Mouse (Mus musculus): ENCODE measurements around the gene Zcchc4. TPM values are rescaled to one million over a fixed set of nuclear protein-coding genes. Genes with fewer than 3 reads are reported as not detected.

Gene Zcchc4
- polyA plus RNA-seq, 1 experiment, result 5.3 TPM

DNA sequence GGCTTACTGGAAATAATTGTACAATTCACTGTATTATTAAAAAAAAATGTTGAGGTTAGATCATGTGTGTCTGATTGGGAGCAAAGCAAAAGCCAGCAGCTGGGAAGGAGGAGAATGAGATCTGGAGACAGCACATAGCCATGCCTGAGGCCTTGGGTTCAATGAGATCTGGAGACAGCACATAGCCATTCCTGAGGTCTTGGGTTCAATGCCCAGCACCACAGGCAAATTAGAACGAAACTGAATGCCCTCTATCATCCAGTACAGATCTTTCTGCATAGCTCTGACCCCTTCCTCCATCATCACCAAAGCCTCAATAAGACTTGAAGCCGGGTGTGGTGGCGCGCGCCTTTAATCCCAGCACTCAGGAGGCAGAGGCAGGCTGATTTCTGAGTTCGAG, 35.2 kb downstream of the Zcchc4 start:
- H3K4me2 ChIP-seq (ENCODE audit: low read depth), result no peak overlapping the region
- H3K27me3 ChIP-seq (ENCODE audit: control insufficient read depth, insufficient read depth, insufficient read length), result no peaks in the 10 kb centered on the region
- TF ChIP-seq CEBPB (IDR thresholded peaks at IDR 0.05; ENCODE audit: insufficient read depth, poor library complexity, severe bottlenecking) (no peak), MAX (IDR thresholded peaks at IDR 0.05; ENCODE audit: low read depth) (no peak), REST (IDR thresholded peaks at IDR 0.05; ENCODE audit: insufficient read depth, insufficient read length) (no peak), POLR2AphosphoS2 (IDR thresholded peaks at IDR 0.05; ENCODE audit: insufficient read length, low read depth) (no peak)
- H3K36me3 ChIP-seq (ENCODE audit: control insufficient read depth, insufficient read depth), result peaks cover 19% of the 10 kb centered on the region
- H3K79me2 ChIP-seq (ENCODE audit: control insufficient read depth, insufficient read depth), result no peaks in the 10 kb centered on the region
- no peak overlapping the region for H3ac ChIP-seq (ENCODE audit: control insufficient read depth, insufficient read length)
- no peak overlapping the region for H3K4me3 ChIP-seq

DNA sequence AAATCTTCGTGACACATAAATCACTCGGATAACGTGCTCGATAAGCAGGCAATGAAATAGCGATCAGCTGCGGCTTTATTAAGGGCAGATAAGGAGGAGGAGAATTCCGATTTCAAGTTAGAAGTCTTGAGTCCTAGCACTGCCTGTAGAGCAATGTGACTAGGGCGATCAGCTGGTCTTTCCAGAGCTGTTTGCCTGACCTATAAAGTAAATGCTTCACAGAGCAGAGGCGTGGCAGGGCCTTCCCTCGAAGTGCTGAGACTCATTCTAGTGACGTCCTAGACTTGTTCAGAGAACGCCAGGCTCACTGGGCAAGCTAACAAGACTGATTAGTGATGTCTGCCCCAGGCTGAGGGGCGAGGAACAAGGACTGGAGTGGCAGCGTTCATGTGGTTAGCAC, 35.8 kb downstream of the Zcchc4 start:
- no peak for TF ChIP-seq CEBPB (IDR thresholded peaks at IDR 0.05; ENCODE audit: insufficient read depth, poor library complexity, severe bottlenecking)
- no peak for TF ChIP-seq E2F4 (IDR thresholded peaks at IDR 0.05; ENCODE audit: insufficient read depth)
- TF ChIP-seq MYOD1 (IDR thresholded peaks at IDR 0.05; ENCODE audit: control insufficient read depth in 1 of 3, insufficient read length in 2 of 3, low read depth in 2 of 3), result no peak
- TF ChIP-seq MAX (IDR thresholded peaks at IDR 0.05; ENCODE audit: low read depth), result no peak
- no peak for TF ChIP-seq POLR2A (IDR thresholded peaks at IDR 0.05; ENCODE audit: insufficient read length, low read depth)
- H3K79me2 ChIP-seq (ENCODE audit: control insufficient read depth, insufficient read depth), result no peaks in the 10 kb centered on the region
- H3K36me3 ChIP-seq (ENCODE audit: control insufficient read depth, insufficient read depth), result peaks cover 21% of the 10 kb centered on the region
- H3ac ChIP-seq (ENCODE audit: control insufficient read depth, insufficient read length), result no peak overlapping the region
- H3K4me3 ChIP-seq, result no peak overlapping the region
- no peak overlapping the region for H3K4me2 ChIP-seq (ENCODE audit: low read depth)
- H3K27me3 ChIP-seq (ENCODE audit: control insufficient read depth, insufficient read depth, insufficient read length), result no peaks in the 10 kb centered on the region

DNA sequence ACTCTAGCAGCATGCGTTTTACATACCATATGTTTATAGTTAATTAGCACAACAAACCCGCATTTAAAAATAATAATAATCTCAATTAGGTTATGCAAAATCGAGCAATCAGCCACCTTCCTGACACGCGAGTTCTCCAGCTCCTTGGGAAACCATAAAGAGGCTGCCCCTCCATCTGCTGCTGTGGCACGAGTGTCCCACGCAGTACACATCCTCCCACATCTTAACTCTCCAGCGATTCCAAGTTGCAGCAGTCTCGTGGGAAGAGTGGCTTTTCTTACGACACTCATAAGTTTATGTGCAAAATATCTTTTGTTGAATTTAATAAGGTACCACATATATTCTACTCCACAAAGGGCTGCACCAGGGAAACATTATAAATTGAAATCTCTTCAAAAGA, 37.2 kb downstream of the Zcchc4 start:
- H3K27me3 ChIP-seq (ENCODE audit: control insufficient read depth, insufficient read depth, insufficient read length), result no peaks in the 10 kb centered on the region
- TF ChIP-seq USF1 (IDR thresholded peaks at IDR 0.05; ENCODE audit: low read depth), result no peak
- no peak for TF ChIP-seq SRF (IDR thresholded peaks at IDR 0.05; ENCODE audit: control insufficient read depth, insufficient read length, low read depth)
- no peak for TF ChIP-seq POLR2AphosphoS2 (IDR thresholded peaks at IDR 0.05; ENCODE audit: insufficient read length, low read depth)
- TF ChIP-seq TCF3 (IDR thresholded peaks at IDR 0.05; ENCODE audit: insufficient read length, low read depth), result no peak
- TF ChIP-seq CEBPB (IDR thresholded peaks at IDR 0.05; ENCODE audit: insufficient read depth, poor library complexity, severe bottlenecking), result no peak
- no peak for TF ChIP-seq POLR2A (IDR thresholded peaks at IDR 0.05; ENCODE audit: insufficient read length, low read depth)
- no peak for TF ChIP-seq MAX (IDR thresholded peaks at IDR 0.05; ENCODE audit: low read depth)
- TF ChIP-seq E2F4 (IDR thresholded peaks at IDR 0.05; ENCODE audit: insufficient read depth), result no peak
- TF ChIP-seq MYOD1 (IDR thresholded peaks at IDR 0.05; ENCODE audit: control insufficient read depth in 1 of 3, insufficient read length in 2 of 3, low read depth in 2 of 3), result no peak
- no peak for TF ChIP-seq REST (IDR thresholded peaks at IDR 0.05; ENCODE audit: insufficient read depth, insufficient read length)
- TF ChIP-seq MYOG (IDR thresholded peaks at IDR 0.05; ENCODE audit: control insufficient read depth in 1 of 3, insufficient read depth in 1 of 3, insufficient read length in 2 of 3, low read depth in 2 of 3), result no peak
- no peak for TF ChIP-seq TCF12 (IDR thresholded peaks at IDR 0.05; ENCODE audit: insufficient read depth, poor library complexity, severe bottlenecking)
- no peak overlapping the region for H3K4me2 ChIP-seq (ENCODE audit: low read depth)
- H3ac ChIP-seq (ENCODE audit: control insufficient read depth, insufficient read length), result no peak overlapping the region
- H3K36me3 ChIP-seq (ENCODE audit: control insufficient read depth, insufficient read depth), result peaks cover 26% of the 10 kb centered on the region
- no peak overlapping the region for H3K4me3 ChIP-seq
- H3K79me2 ChIP-seq (ENCODE audit: control insufficient read depth, insufficient read depth), result no peaks in the 10 kb centered on the region

- H3K4me3 ChIP-seq, result no peak overlapping the region
- no peaks in the 10 kb centered on the region for H3K27me3 ChIP-seq (ENCODE audit: control insufficient read depth, insufficient read depth, insufficient read length)
- peaks cover 20% of the 10 kb centered on the region for H3K36me3 ChIP-seq (ENCODE audit: control insufficient read depth, insufficient read depth)
- no peak overlapping the region for H3K4me2 ChIP-seq (ENCODE audit: low read depth)
- H3ac ChIP-seq (ENCODE audit: control insufficient read depth, insufficient read length), result no peak overlapping the region
- no peaks in the 10 kb centered on the region for H3K79me2 ChIP-seq (ENCODE audit: control insufficient read depth, insufficient read depth)
- TF ChIP-seq POLR2A (IDR thresholded peaks at IDR 0.05; ENCODE audit: insufficient read length, low read depth) (no peak), SRF (IDR thresholded peaks at IDR 0.05; ENCODE audit: control insufficient read depth, insufficient read length, low read depth) (no peak), MYOD1 (IDR thresholded peaks at IDR 0.05; ENCODE audit: control insufficient read depth in 1 of 3, insufficient read length in 2 of 3, low read depth in 2 of 3) (no peak), E2F4 (IDR thresholded peaks at IDR 0.05; ENCODE audit: insufficient read depth) (no peak), CEBPB (IDR thresholded peaks at IDR 0.05; ENCODE audit: insufficient read depth, poor library complexity, severe bottlenecking) (no peak)
These were observed 38.1 kb downstream of the Zcchc4 start for GRCm38 (mm10) chr5:52813312-52813711.

- H3K4me2 ChIP-seq (ENCODE audit: low read depth), result no peak overlapping the region
- H3K79me2 ChIP-seq (ENCODE audit: control insufficient read depth, insufficient read depth), result no peaks in the 10 kb centered on the region
- peaks cover 15% of the 10 kb centered on the region for H3K36me3 ChIP-seq (ENCODE audit: control insufficient read depth, insufficient read depth)
- no peak overlapping the region for H3K4me3 ChIP-seq
- no peaks in the 10 kb centered on the region for H3K27me3 ChIP-seq (ENCODE audit: control insufficient read depth, insufficient read depth, insufficient read length)
- TF ChIP-seq CEBPB (IDR thresholded peaks at IDR 0.05; ENCODE audit: insufficient read depth, poor library complexity, severe bottlenecking) (no peak), SRF (IDR thresholded peaks at IDR 0.05; ENCODE audit: control insufficient read depth, insufficient read length, low read depth) (no peak), POLR2A (IDR thresholded peaks at IDR 0.05; ENCODE audit: insufficient read length, low read depth) (no peak), MYOD1 (IDR thresholded peaks at IDR 0.05; ENCODE audit: control insufficient read depth in 1 of 3, insufficient read length in 2 of 3, low read depth in 2 of 3) (no peak), POLR2AphosphoS2 (IDR thresholded peaks at IDR 0.05; ENCODE audit: insufficient read length, low read depth) (no peak), E2F4 (IDR thresholded peaks at IDR 0.05; ENCODE audit: insufficient read depth) (no peak), TCF3 (IDR thresholded peaks at IDR 0.05; ENCODE audit: insufficient read length, low read depth) (no peak), TCF12 (IDR thresholded peaks at IDR 0.05; ENCODE audit: insufficient read depth, poor library complexity, severe bottlenecking) (no peak), USF1 (IDR thresholded peaks at IDR 0.05; ENCODE audit: low read depth) (no peak), REST (IDR thresholded peaks at IDR 0.05; ENCODE audit: insufficient read depth, insufficient read length) (no peak), MAX (IDR thresholded peaks at IDR 0.05; ENCODE audit: low read depth) (no peak), MYOG (IDR thresholded peaks at IDR 0.05; ENCODE audit: control insufficient read depth in 1 of 3, insufficient read depth in 1 of 3, insufficient read length in 2 of 3, low read depth in 2 of 3) (no peak)
- no peak overlapping the region for H3ac ChIP-seq (ENCODE audit: control insufficient read depth, insufficient read length)
These were observed 43.5 kb downstream of the Zcchc4 start for GRCm38 (mm10) chr5:52818676-52819075.
